Mouse (Mus musculus): ENCODE measurements around the gene Cyth1. TPM values are rescaled to one million over a fixed set of nuclear protein-coding genes. Genes with fewer than 3 reads are reported as not detected.

The Cyth1 gene
- polyA plus RNA-seq, 1 experiment: 19.5 TPM

GRCm38 (mm10) chr11:118209376-118209775 lies 39.0 kb downstream of the Cyth1 start:
- TF ChIP-seq CTCF (conservative IDR thresholded peaks at IDR 0.05; ENCODE audit: insufficient read depth, insufficient read length, low read depth, low read length): no peak
- TF ChIP-seq POLR2A (IDR thresholded peaks at IDR 0.05; ENCODE audit: low read depth, low read length): no peak
- no peak for DNase-seq
- 62% methylated on average over 3 of the region's 3 CpGs for WGBS
- Histone ChIP-seq H3K27ac (ENCODE audit: insufficient read depth, low read depth, low read length) (no peak overlapping the region), H3K36me3 (ENCODE audit: control insufficient read depth, insufficient read depth, low read length) (no peaks in the 10 kb centered on the region), H3K4me1 (ENCODE audit: control insufficient read depth, insufficient read depth, low read length) (peaks cover 42% of the 10 kb centered on the region), H3K4me3 (ENCODE audit: insufficient read depth, low read depth, low read length) (no peak overlapping the region), H3K27me3 (replicated peaks; ENCODE audit: control insufficient read depth, insufficient read depth, low read length) (no peaks in the 10 kb centered on the region)

GRCm38 (mm10) chr11:118208672-118209272 lies 39.6 kb downstream of the Cyth1 start:
- no peak for DNase-seq
- Histone ChIP-seq H3K4me3 (ENCODE audit: insufficient read depth, low read depth, low read length) (no peak overlapping the region), H3K27me3 (replicated peaks; ENCODE audit: control insufficient read depth, insufficient read depth, low read length) (no peaks in the 10 kb centered on the region), H3K4me1 (ENCODE audit: control insufficient read depth, insufficient read depth, low read length) (peaks cover 42% of the 10 kb centered on the region), H3K36me3 (ENCODE audit: control insufficient read depth, insufficient read depth, low read length) (no peaks in the 10 kb centered on the region), H3K27ac (ENCODE audit: insufficient read depth, low read depth, low read length) (no peak overlapping the region)
- WGBS: 30% methylated on average over 8 of the region's 8 CpGs
- no peak for TF ChIP-seq POLR2A (IDR thresholded peaks at IDR 0.05; ENCODE audit: low read depth, low read length)

GRCm38 (mm10) chr11:118207424-118208033 lies 40.9 kb downstream of the Cyth1 start:
- Histone ChIP-seq H3K4me3 (ENCODE audit: insufficient read depth, low read depth, low read length) (no peak overlapping the region), H3K36me3 (ENCODE audit: control insufficient read depth, insufficient read depth, low read length) (no peaks in the 10 kb centered on the region), H3K27me3 (replicated peaks; ENCODE audit: control insufficient read depth, insufficient read depth, low read length) (no peaks in the 10 kb centered on the region), H3K4me1 (ENCODE audit: control insufficient read depth, insufficient read depth, low read length) (peaks cover 46% of the 10 kb centered on the region), H3K27ac (ENCODE audit: insufficient read depth, low read depth, low read length) (no peak overlapping the region)
- TF ChIP-seq CTCF (conservative IDR thresholded peaks at IDR 0.05; ENCODE audit: insufficient read depth, insufficient read length, low read depth, low read length): no peak
- no peak for TF ChIP-seq POLR2A (IDR thresholded peaks at IDR 0.05; ENCODE audit: low read depth, low read length)
- DNase-seq: no peak
- WGBS: 88% methylated on average over 3 of the region's 3 CpGs

GRCm38 (mm10) chr11:118206267-118206666 lies 42.1 kb downstream of the Cyth1 start:
- no peaks in the 10 kb centered on the region for H3K27me3 ChIP-seq (replicated peaks; ENCODE audit: control insufficient read depth, insufficient read depth, low read length)
- 52% methylated on average over 3 of the region's 3 CpGs for WGBS
- DNase-seq: no peak
- H3K4me3 ChIP-seq (ENCODE audit: insufficient read depth, low read depth, low read length): no peak overlapping the region
- H3K4me1 ChIP-seq (ENCODE audit: control insufficient read depth, insufficient read depth, low read length): peaks cover 48% of the 10 kb centered on the region
- no peak overlapping the region for H3K27ac ChIP-seq (ENCODE audit: insufficient read depth, low read depth, low read length)
- TF ChIP-seq POLR2A (IDR thresholded peaks at IDR 0.05; ENCODE audit: low read depth, low read length): no peak
- no peak for TF ChIP-seq CTCF (conservative IDR thresholded peaks at IDR 0.05; ENCODE audit: insufficient read depth, insufficient read length, low read depth, low read length)
- H3K36me3 ChIP-seq (ENCODE audit: control insufficient read depth, insufficient read depth, low read length): no peaks in the 10 kb centered on the region

GRCm38 (mm10) chr11:118203469-118203868 lies 44.9 kb downstream of the Cyth1 start:
- no peak for DNase-seq
- no peak overlapping the region for H3K27ac ChIP-seq (ENCODE audit: insufficient read depth, low read depth, low read length)
- H3K4me1 ChIP-seq (ENCODE audit: control insufficient read depth, insufficient read depth, low read length): peaks cover 47% of the 10 kb centered on the region
- H3K36me3 ChIP-seq (ENCODE audit: control insufficient read depth, insufficient read depth, low read length): no peaks in the 10 kb centered on the region
- H3K4me3 ChIP-seq (ENCODE audit: insufficient read depth, low read depth, low read length): no peak overlapping the region
- no peaks in the 10 kb centered on the region for H3K27me3 ChIP-seq (replicated peaks; ENCODE audit: control insufficient read depth, insufficient read depth, low read length)
- 88% methylated on average over 6 of the region's 6 CpGs for WGBS
- TF ChIP-seq CTCF (conservative IDR thresholded peaks at IDR 0.05; ENCODE audit: insufficient read depth, insufficient read length, low read depth, low read length) (no peak), POLR2A (IDR thresholded peaks at IDR 0.05; ENCODE audit: low read depth, low read length) (no peak)

- TF ChIP-seq CTCF (conservative IDR thresholded peaks at IDR 0.05; ENCODE audit: insufficient read depth, insufficient read length, low read depth, low read length) (no peak), POLR2A (IDR thresholded peaks at IDR 0.05; ENCODE audit: low read depth, low read length) (no peak)
- DNase-seq: peak; percentile 71
- H3K4me1 ChIP-seq (ENCODE audit: control insufficient read depth, insufficient read depth, low read length): peaks cover 52% of the 10 kb centered on the region
Observed at GRCm38 (mm10) chr11:118202410-118203233, 45.8 kb downstream of the Cyth1 start.

GRCm38 (mm10) chr11:118201833-118202409 lies 46.5 kb downstream of the Cyth1 start:
- Histone ChIP-seq H3K4me3 (ENCODE audit: insufficient read depth, low read depth, low read length) (peak overlapping the region; percentile 24), H3K4me1 (ENCODE audit: control insufficient read depth, insufficient read depth, low read length) (peaks cover 55% of the 10 kb centered on the region), H3K27me3 (replicated peaks; ENCODE audit: control insufficient read depth, insufficient read depth, low read length) (no peaks in the 10 kb centered on the region), H3K36me3 (ENCODE audit: control insufficient read depth, insufficient read depth, low read length) (no peaks in the 10 kb centered on the region), H3K27ac (ENCODE audit: insufficient read depth, low read depth, low read length) (peak overlapping the region; percentile 62)
- TF ChIP-seq POLR2A (IDR thresholded peaks at IDR 0.05; ENCODE audit: low read depth, low read length): no peak
- WGBS: 10% methylated on average over 9 of the region's 9 CpGs
- DNase-seq: peak; percentile 69

More at GRCm38 (mm10) chr11:118202410-118203233, 45.8 kb downstream of the Cyth1 start:
- Histone ChIP-seq H3K4me3 (ENCODE audit: insufficient read depth, low read depth, low read length) (peak overlapping the region; percentile 24), H3K27ac (ENCODE audit: insufficient read depth, low read depth, low read length) (peak overlapping the region; percentile 62), H3K27me3 (replicated peaks; ENCODE audit: control insufficient read depth, insufficient read depth, low read length) (no peaks in the 10 kb centered on the region), H3K36me3 (ENCODE audit: control insufficient read depth, insufficient read depth, low read length) (no peaks in the 10 kb centered on the region)
- 12% methylated on average over 19 of the region's 19 CpGs for WGBS

Measured in kidney, adult 2 months (tissue).